10 mouse cellular contexts compared by ENCODE assay signal in the genomic region with DNA sequence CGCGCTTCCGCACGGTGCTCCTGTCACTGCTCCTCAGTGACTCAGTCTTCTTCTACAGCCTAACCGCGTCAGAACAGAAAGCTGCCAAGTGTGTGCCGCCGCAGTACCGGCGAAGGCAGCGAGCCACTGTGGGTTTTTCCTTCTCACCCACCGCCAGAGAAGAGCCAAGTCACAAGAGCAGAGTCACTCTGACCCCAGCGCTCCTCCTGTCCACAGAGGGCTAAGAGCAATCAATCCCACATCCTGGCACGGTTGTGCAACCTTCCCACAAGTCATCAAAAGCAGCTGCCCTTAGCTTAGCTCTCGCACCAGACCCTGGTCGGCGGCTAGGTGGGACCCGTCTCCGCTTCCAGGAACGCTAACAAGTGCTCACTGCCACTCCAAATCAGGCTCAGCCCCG. TPM values are rescaled to one million over a fixed set of nuclear protein-coding genes. Genes with fewer than 3 reads are reported as not detected.
DNase-seq lines count a peak whose midpoint lies in the region; ATAC-seq and TF ChIP-seq lines count a peak whose summit lies in the region.
"Had no signal": no experiment of that assay in that cellular context is flagged by ENCODE, and none has a peak within 500 bp of the region (broad histone marks: within the 10 kb centered on the region; RNA-seq: fewer than 3 reads in every experiment).

No protein-coding gene starts in this region.

- no peak overlapping the region for H3K9ac ChIP-seq in forebrain, embryonic 13.5 days
- H3K9ac ChIP-seq in stomach, embryonic 16.5 days (ENCODE audit: low read length) = no peak overlapping the region
- no peak overlapping the region for H3K9ac ChIP-seq in stomach, postnatal 0 days (ENCODE audit: low read length)
- no peak overlapping the region for H3K9ac ChIP-seq in kidney, embryonic 16.5 days (replicated peaks; ENCODE audit: low read length)
- H3K9ac ChIP-seq in kidney, embryonic 15.5 days = no peak overlapping the region
- H3K9ac ChIP-seq: limb, embryonic 13.5 days had no signal

- H3K27me3 ChIP-seq in forebrain, embryonic 13.5 days = no peaks in the 10 kb centered on the region
- no peaks in the 10 kb centered on the region for H3K27me3 ChIP-seq in forebrain, embryonic 10.5 days (ENCODE audit: poor library complexity, severe bottlenecking)
- no peaks in the 10 kb centered on the region for H3K27me3 ChIP-seq in stomach, embryonic 16.5 days (ENCODE audit: control insufficient read depth, insufficient read depth, low read length)
- no peaks in the 10 kb centered on the region for H3K27me3 ChIP-seq in stomach, postnatal 0 days (ENCODE audit: control insufficient read depth, insufficient read depth, low read length)
- no peaks in the 10 kb centered on the region for H3K27me3 ChIP-seq in kidney, embryonic 16.5 days (ENCODE audit: insufficient read depth, low read length)
- no peaks in the 10 kb centered on the region for H3K27me3 ChIP-seq in kidney, embryonic 15.5 days
- H3K27me3 ChIP-seq: limb, embryonic 13.5 days had no signal

- ATAC-seq in forebrain, embryonic 13.5 days = 0 out of 2 replicates have a peak, but pooled peaks have one; percentile 10
- no peak for ATAC-seq in stomach, embryonic 16.5 days (ENCODE audit: insufficient read depth, low FRiP score)
- ATAC-seq in stomach, postnatal 0 days (ENCODE audit: low FRiP score, low TSS enrichment) = no peak
- ATAC-seq in kidney, embryonic 16.5 days (ENCODE audit: low FRiP score, low TSS enrichment) = no peak
- ATAC-seq in kidney, embryonic 15.5 days (replicated peaks; ENCODE audit: low FRiP score) = no peak

- no peaks in the 10 kb centered on the region for H3K9me3 ChIP-seq in forebrain, embryonic 13.5 days (replicated peaks)
- H3K9me3 ChIP-seq in forebrain, embryonic 10.5 days = no peaks in the 10 kb centered on the region
- no peaks in the 10 kb centered on the region for H3K9me3 ChIP-seq in stomach, embryonic 16.5 days (replicated peaks; ENCODE audit: control insufficient read depth, low read length)
- H3K9me3 ChIP-seq in stomach, postnatal 0 days (ENCODE audit: control insufficient read depth, low read length) = no peaks in the 10 kb centered on the region
- H3K9me3 ChIP-seq in kidney, embryonic 16.5 days (ENCODE audit: low read length) = no peaks in the 10 kb centered on the region
- H3K9me3 ChIP-seq in kidney, embryonic 15.5 days (replicated peaks) = no peaks in the 10 kb centered on the region
- H3K9me3 ChIP-seq: limb, embryonic 13.5 days had no signal

- TF ChIP-seq CTCF in stomach, postnatal 0 days (IDR thresholded peaks at IDR 0.05; ENCODE audit: low read depth) = no peak

- no peak overlapping the region for H3K4me2 ChIP-seq in forebrain, embryonic 13.5 days
- H3K4me2 ChIP-seq in stomach, embryonic 16.5 days (ENCODE audit: low read depth, low read length) = 0 out of 2 replicates have a peak overlapping the region, but pooled peaks have one; percentile 7
- H3K4me2 ChIP-seq in stomach, postnatal 0 days (replicated peaks; ENCODE audit: low read depth) = no peak overlapping the region
- H3K4me2 ChIP-seq in kidney, embryonic 16.5 days (replicated peaks; ENCODE audit: low read depth, low read length) = no peak overlapping the region
- H3K4me2 ChIP-seq in kidney, embryonic 15.5 days = no peak overlapping the region
- H3K4me2 ChIP-seq: limb, embryonic 13.5 days had no signal

- peaks cover 7% of the 10 kb centered on the region for H3K36me3 ChIP-seq in forebrain, embryonic 13.5 days (ENCODE audit: poor library complexity, severe bottlenecking)
- H3K36me3 ChIP-seq in forebrain, embryonic 10.5 days (replicated peaks) = peaks cover 19% of the 10 kb centered on the region
- no peaks in the 10 kb centered on the region for H3K36me3 ChIP-seq in stomach, embryonic 16.5 days (ENCODE audit: control insufficient read depth, insufficient read depth, low read length)
- 0 out of 2 replicates have a peak, but pooled peaks cover under 1% of the 10 kb centered on the region for H3K36me3 ChIP-seq in stomach, postnatal 0 days (ENCODE audit: control insufficient read depth, insufficient read depth, low read length)
- no peaks in the 10 kb centered on the region for H3K36me3 ChIP-seq in kidney, embryonic 16.5 days (ENCODE audit: insufficient read depth, low read length)
- peaks cover 7% of the 10 kb centered on the region; the same call in 1 of the 2 replicates for H3K36me3 ChIP-seq in kidney, embryonic 15.5 days

- TF ChIP-seq EP300 in stomach, postnatal 0 days (optimal IDR thresholded peaks at IDR 0.05) = no peak

- DNase-seq in forebrain, embryonic 10.5 days (ENCODE audit: extremely low spot score, low spot score) = no peak
- no peak for DNase-seq in stomach, postnatal 0 days (ENCODE audit: low spot score)
- DNase-seq in lung, adult 18-20 months = peak; percentile 83 to 88
- DNase-seq in layer of hippocampus, adult 9-11 months = no peak

- H3K4me3 ChIP-seq in forebrain, embryonic 13.5 days = no peak overlapping the region
- H3K4me3 ChIP-seq in forebrain, embryonic 10.5 days = no peak overlapping the region
- no peak overlapping the region for H3K4me3 ChIP-seq in stomach, embryonic 16.5 days (replicated peaks; ENCODE audit: low read length)
- H3K4me3 ChIP-seq in stomach, postnatal 0 days (ENCODE audit: low read depth, low read length) = no peak overlapping the region
- H3K4me3 ChIP-seq in kidney, embryonic 16.5 days (ENCODE audit: low read length) = no peak overlapping the region
- H3K4me3 ChIP-seq in kidney, embryonic 15.5 days (replicated peaks) = no peak overlapping the region
- H3K4me3 ChIP-seq: limb, embryonic 13.5 days had no signal

- H3K27ac ChIP-seq in forebrain, embryonic 13.5 days = no peak overlapping the region
- no peak overlapping the region for H3K27ac ChIP-seq in forebrain, embryonic 10.5 days
- H3K27ac ChIP-seq in stomach, embryonic 16.5 days (ENCODE audit: low read length) = no peak overlapping the region
- no peak overlapping the region for H3K27ac ChIP-seq in stomach, postnatal 0 days (replicated peaks)
- H3K27ac ChIP-seq in kidney, embryonic 16.5 days (ENCODE audit: low read length) = no peak overlapping the region
- H3K27ac ChIP-seq in kidney, embryonic 15.5 days = no peak overlapping the region
- H3K27ac ChIP-seq: limb, embryonic 13.5 days had no signal

- H3K4me1 ChIP-seq in forebrain, embryonic 13.5 days = peaks cover 5% of the 10 kb centered on the region; the same call in 1 of the 2 replicates
- peaks cover 17% of the 10 kb centered on the region for H3K4me1 ChIP-seq in forebrain, embryonic 10.5 days
- H3K4me1 ChIP-seq in stomach, embryonic 16.5 days (ENCODE audit: control insufficient read depth, insufficient read depth, low read length) = peaks cover 12% of the 10 kb centered on the region; the same call in 1 of the 2 replicates
- no peaks in the 10 kb centered on the region for H3K4me1 ChIP-seq in stomach, postnatal 0 days (replicated peaks; ENCODE audit: control insufficient read depth, insufficient read depth)
- H3K4me1 ChIP-seq in kidney, embryonic 16.5 days (ENCODE audit: insufficient read depth, low read length) = peaks cover 5% of the 10 kb centered on the region; the same call in 1 of the 2 replicates
- peaks cover 23% of the 10 kb centered on the region for H3K4me1 ChIP-seq in kidney, embryonic 15.5 days

- WGBS in forebrain, embryonic 13.5 days = 89% methylated on average over 21 of the region's 21 CpGs
- WGBS in forebrain, embryonic 10.5 days = 91% methylated on average over 21 of the region's 21 CpGs
- WGBS in stomach, embryonic 16.5 days = 70% methylated on average over 21 of the region's 21 CpGs
- WGBS in stomach, postnatal 0 days = 69% methylated on average over 21 of the region's 21 CpGs
- 78% methylated on average over 21 of the region's 21 CpGs for WGBS in kidney, embryonic 16.5 days
- 80% methylated on average over 21 of the region's 21 CpGs for WGBS in kidney, embryonic 15.5 days

RNA-seq across cellular contexts. Expression of a gene that starts 8.3 kb away (rescaled TPM):
- 18.6 and 19.1 TPM in 2 replicates for polyA plus RNA-seq in forebrain, embryonic 13.5 days (2015; fragmentation: Nextera tagmentation; extraction: Ambion mirVana)
- 13.1 and 14.8 TPM in 2 replicates for polyA plus RNA-seq in forebrain, embryonic 10.5 days (2016; fragmentation: Nextera tagmentation; extraction: Ambion mirVana)
- polyA plus RNA-seq in stomach, embryonic 16.5 days (2015; fragmentation: Nextera tagmentation; extraction: Ambion mirVana) = 11.4 and 14.0 TPM in 2 replicates
- 10.0 and 10.9 TPM in 2 replicates for polyA plus RNA-seq in stomach, postnatal 0 days (2015; fragmentation: Nextera tagmentation; extraction: Ambion mirVana)
- 14.7 and 16.2 TPM in 2 replicates for polyA plus RNA-seq in kidney, embryonic 16.5 days (2015; fragmentation: Nextera tagmentation; extraction: Ambion mirVana)
- polyA plus RNA-seq in kidney, embryonic 15.5 days (2015; fragmentation: Nextera tagmentation; extraction: Ambion mirVana) = 16.6 and 17.5 TPM in 2 replicates

RNA-seq across cellular contexts. Expression of a gene that starts 19.8 kb away (rescaled TPM):
- polyA plus RNA-seq in forebrain, embryonic 13.5 days (2015; fragmentation: Nextera tagmentation; extraction: Ambion mirVana) = 310 and 325 TPM in 2 replicates
- 175 TPM in 2 replicates for polyA plus RNA-seq in forebrain, embryonic 10.5 days (2016; fragmentation: Nextera tagmentation; extraction: Ambion mirVana)
- polyA plus RNA-seq in stomach, embryonic 16.5 days (2015; fragmentation: Nextera tagmentation; extraction: Ambion mirVana) = 179 and 207 TPM in 2 replicates
- 262 and 274 TPM in 2 replicates for polyA plus RNA-seq in stomach, postnatal 0 days (2015; fragmentation: Nextera tagmentation; extraction: Ambion mirVana)
- 201 and 211 TPM in 2 replicates for polyA plus RNA-seq in kidney, embryonic 16.5 days (2015; fragmentation: Nextera tagmentation; extraction: Ambion mirVana)
- 183 and 189 TPM in 2 replicates for polyA plus RNA-seq in kidney, embryonic 15.5 days (2015; fragmentation: Nextera tagmentation; extraction: Ambion mirVana)

RNA-seq across cellular contexts. Expression of a gene that starts 26.2 kb away (rescaled TPM):
- polyA plus RNA-seq in forebrain, embryonic 13.5 days (2015; fragmentation: Nextera tagmentation; extraction: Ambion mirVana) = not detected in 2 replicates
- polyA plus RNA-seq in forebrain, embryonic 10.5 days (2016; fragmentation: Nextera tagmentation; extraction: Ambion mirVana) = not detected in 2 replicates
- not detected in 2 replicates for polyA plus RNA-seq in stomach, embryonic 16.5 days (2015; fragmentation: Nextera tagmentation; extraction: Ambion mirVana)
- not detected in 2 replicates for polyA plus RNA-seq in stomach, postnatal 0 days (2015; fragmentation: Nextera tagmentation; extraction: Ambion mirVana)
- polyA plus RNA-seq in kidney, embryonic 16.5 days (2015; fragmentation: Nextera tagmentation; extraction: Ambion mirVana) = not detected in 2 replicates
- not detected in 2 replicates for polyA plus RNA-seq in kidney, embryonic 15.5 days (2015; fragmentation: Nextera tagmentation; extraction: Ambion mirVana)
- polyA plus RNA-seq: limb, embryonic 13.5 days; small intestine, adult 2 months had no signal

Comparison
In these comparisons a context has a peak if more than half of its experiments do, and no peak if none do; other contexts are left out.
1. DNase-seq: peak in lung, adult 18-20 months (2 of 2); none in forebrain, embryonic 10.5 days (single experiment), stomach, postnatal 0 days (single experiment) and layer of hippocampus, adult 9-11 months (single experiment).